Mouse (Mus musculus) C2C12 (cell line): ENCODE data around the gene Fignl1.

Source experiments
- CEBPB ChIP-seq: IDR thresholded peaks from one replicate; pipeline ENCODE4 v1.6.1; 2011; ENCODE audit warnings: low read depth, mild to moderate bottlenecking, control low read depth, moderate library complexity
- CTCF ChIP-seq: IDR thresholded peaks from one replicate; pipeline ENCODE4 v1.5.1; 2011; ENCODE audit not compliant: control insufficient read depth, insufficient read depth, insufficient read length
- FOSL1 ChIP-seq: IDR thresholded peaks from one replicate; pipeline ENCODE4 v1.8.0; 2011; ENCODE audit warnings: mild to moderate bottlenecking, low read length; ENCODE audit not compliant: poor library complexity, insufficient read depth, severe bottlenecking
- MAX ChIP-seq: IDR thresholded peaks from one replicate; pipeline ENCODE4 v1.6.1; 2011; ENCODE audit warnings: mild to moderate bottlenecking, control low read depth
- USF1 ChIP-seq: IDR thresholded peaks from one replicate; pipeline ENCODE4 v1.6.1; 2011; ENCODE audit warnings: low read depth, mild to moderate bottlenecking, control low read depth, moderate library complexity

DNA sequence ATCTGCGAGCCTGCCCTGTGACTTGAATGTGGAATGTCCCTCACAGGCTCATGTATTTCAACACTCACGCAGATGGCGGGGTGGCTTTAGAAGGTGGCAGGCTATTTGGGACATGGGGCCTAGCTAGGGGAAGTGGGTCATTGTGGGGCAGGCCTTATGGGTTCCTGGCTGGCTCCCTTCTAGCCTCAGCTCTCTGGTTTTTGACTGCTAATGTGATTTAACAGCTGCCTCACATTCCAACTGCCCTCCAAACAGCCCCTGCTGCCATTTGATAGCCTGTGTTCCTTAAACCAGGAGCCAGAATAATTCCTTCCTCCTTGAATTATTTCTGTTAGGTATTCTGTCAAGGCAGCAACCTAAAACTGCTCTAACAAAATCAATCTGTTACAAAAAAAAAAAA, 48.2 kb upstream of the Fignl1 start:
- TF ChIP-seq CTCF = no peak
- TF ChIP-seq USF1 = no peak
- no peak for TF ChIP-seq FOSL1
- TF ChIP-seq CEBPB = no peak
- TF ChIP-seq MAX = no peak
